Mouse (Mus musculus) midbrain, postnatal 0 days (tissue): ENCODE measurements at regions not wholly inside any gene's neighbourhood (a gene's known extent, or its start where the extent isn't known, plus 50 kb on each side); places are given as distances from the start of the nearest gene placed in this dataset.

Source experiments
- ATAC-seq: fragments of 200-750 bp; cut with Nextera tagmentation; 2 replicates; pipeline ENCODE4 v1.8.0; 2017; ENCODE audit warnings: moderate number of reproducible peaks, mild to moderate bottlenecking, moderate TSS enrichment, moderate library complexity; ENCODE audit not compliant: low FRiP score
- DNase-seq: peaks from one replicate; pipeline ENCODE4 v3.0.0-alpha.2; 2015; ENCODE audit warnings: low spot score
- H3K27ac ChIP-seq: fragments of 300-500 bp; sonication (generic); 2 replicates; pipeline ENCODE4 v1.5.1; 2014; ENCODE audit warnings: low read depth, mild to moderate bottlenecking, low read length, mixed read lengths
- H3K27me3 ChIP-seq: fragments of 300-500 bp; sonication (generic); 2 replicates; pipeline ENCODE4 v1.6.1; 2014; ENCODE audit warnings: low read length, control low read depth, mixed read lengths; ENCODE audit not compliant: insufficient read depth
- H3K36me3 ChIP-seq: fragments of 300-500 bp; sonication (generic); 2 replicates; pipeline ENCODE4 v1.6.1; 2014; ENCODE audit warnings: low read length, control low read depth, mixed read lengths; ENCODE audit not compliant: insufficient read depth
- H3K4me1 ChIP-seq: fragments of 300-500 bp; sonication (generic); 2 replicates; pipeline ENCODE4 v1.6.1; 2014; ENCODE audit warnings: mild to moderate bottlenecking, control low read depth, antibody characterized with exemption, low read length, mixed read lengths; ENCODE audit not compliant: insufficient read depth
- H3K4me2 ChIP-seq: fragments of 300-500 bp; sonication (generic); 2 replicates; pipeline ENCODE4 v1.6.1; 2014; ENCODE audit warnings: low read depth, mild to moderate bottlenecking, low read length, mixed read lengths; ENCODE audit not compliant: poor library complexity, severe bottlenecking
- H3K4me3 ChIP-seq: fragments of 300-500 bp; sonication (generic); 2 replicates; pipeline ENCODE4 v1.5.1; 2014; ENCODE audit warnings: low read depth, mild to moderate bottlenecking, low read length, moderate library complexity
- H3K9ac ChIP-seq: fragments of 300-500 bp; sonication (generic); replicated peaks from 2 replicates; pipeline ENCODE4 v1.6.1; 2014; ENCODE audit warnings: mild to moderate bottlenecking, low read length, moderate library complexity, mixed read lengths; ENCODE audit not compliant: poor library complexity, severe bottlenecking
- H3K9me3 ChIP-seq: fragments of 300-500 bp; sonication (generic); 2 replicates; pipeline ENCODE4 v1.6.1; 2016; ENCODE audit warnings: low read length, control low read depth
- CTCF ChIP-seq: IDR thresholded peaks from 2 replicates; pipeline ENCODE4 v1.5.1; 2016; ENCODE audit warnings: antibody characterized with exemption, mild to moderate bottlenecking
- WGBS: fragments of 180-500 bp; shearing (Covaris S2); extraction: QIAGEN DNeasy Blood & Tissue Kit; methylation state at CpG from one replicate; pipeline ENCODE4 v1.1.7; 2014; 5-methylcytosine and 5-hydroxymethylcytosine counted together

GRCm38 (mm10) chr17:13574682-13575444, 185.5 kb upstream of the Afdn start:
- WGBS = 36% methylated on average over 13 of the region's 13 CpGs
- DNase-seq = no peak
- H3K4me2 ChIP-seq = no peak overlapping the region

GRCm38 (mm10) chr17:13577798-13578197, 182.5 kb upstream of the Afdn start:
- no peaks in the 10 kb centered on the region for H3K9me3 ChIP-seq
- H3K4me2 ChIP-seq = no peak overlapping the region
- 28% methylated on average over 3 of the region's 3 CpGs for WGBS
- H3K4me3 ChIP-seq = no peak overlapping the region
- no peak for TF ChIP-seq CTCF
- H3K36me3 ChIP-seq = no peaks in the 10 kb centered on the region
- H3K27me3 ChIP-seq = no peaks in the 10 kb centered on the region
- DNase-seq (no peak), ATAC-seq (peak; percentile 59)
- H3K9ac ChIP-seq = no peak overlapping the region
- 0 out of 2 replicates have a peak overlapping the region, but pooled peaks have one; percentile 19 for H3K27ac ChIP-seq
- H3K4me1 ChIP-seq = peaks cover 15% of the 10 kb centered on the region

More at GRCm38 (mm10) chr17:13574682-13575444, 185.5 kb upstream of the Afdn start:
- Histone ChIP-seq H3K4me1 (peaks cover 15% of the 10 kb centered on the region), H3K4me3 (no peak overlapping the region), H3K9me3 (no peaks in the 10 kb centered on the region), H3K27me3 (no peaks in the 10 kb centered on the region), H3K9ac (no peak overlapping the region), H3K27ac (peak overlapping the region; percentile 39), H3K36me3 (no peaks in the 10 kb centered on the region)
- no peak for TF ChIP-seq CTCF
- no peak; the same call in 1 of the 2 replicates for ATAC-seq

- 37% methylated on average over 5 of the region's 5 CpGs for WGBS
- Histone ChIP-seq H3K9me3 (no peaks in the 10 kb centered on the region), H3K27me3 (no peaks in the 10 kb centered on the region), H3K4me1 (0 out of 2 replicates have a peak, but pooled peaks cover 4% of the 10 kb centered on the region), H3K27ac (no peak overlapping the region; the same call in 1 of the 2 replicates), H3K36me3 (no peaks in the 10 kb centered on the region), H3K4me3 (no peak overlapping the region), H3K4me2 (no peak overlapping the region), H3K9ac (no peak overlapping the region)
- no peak for TF ChIP-seq CTCF
- DNase-seq (no peak), ATAC-seq (no peak)
These were observed 179.0 kb upstream of the Afdn start for GRCm38 (mm10) chr17:13581214-13581920.

GRCm38 (mm10) chr17:13581995-13582588, 178.2 kb upstream of the Afdn start:
- Histone ChIP-seq H3K27ac (no peak overlapping the region), H3K4me2 (no peak overlapping the region), H3K9ac (no peak overlapping the region), H3K36me3 (no peaks in the 10 kb centered on the region), H3K4me1 (0 out of 2 replicates have a peak, but pooled peaks cover 4% of the 10 kb centered on the region), H3K9me3 (no peaks in the 10 kb centered on the region), H3K27me3 (no peaks in the 10 kb centered on the region), H3K4me3 (no peak overlapping the region)
- TF ChIP-seq CTCF = no peak
- 80% methylated on average over 6 of the region's 6 CpGs for WGBS
- no peak for DNase-seq
- ATAC-seq = no peak

- H3K4me3 ChIP-seq = no peak overlapping the region
- no peaks in the 10 kb centered on the region for H3K27me3 ChIP-seq
- WGBS = 39% methylated on average over 9 of the region's 9 CpGs
- H3K36me3 ChIP-seq = no peaks in the 10 kb centered on the region
- no peak overlapping the region for H3K4me2 ChIP-seq
- H3K4me1 ChIP-seq = no peaks in the 10 kb centered on the region
- no peak for TF ChIP-seq CTCF
- no peak overlapping the region for H3K27ac ChIP-seq
- no peaks in the 10 kb centered on the region for H3K9me3 ChIP-seq
- ATAC-seq = peak; percentile 72; the same call in 1 of the 2 replicates
- peak; percentile 71 for DNase-seq
- no peak overlapping the region for H3K9ac ChIP-seq
These were observed 176.7 kb upstream of the Afdn start for GRCm38 (mm10) chr17:13583475-13584233.
